25 mouse cellular contexts compared by ENCODE assay signal in genomic region chr7:67906358-67906757, GRCm38 (mm10).
"Had no signal": no experiment of that assay in that cellular context is flagged by ENCODE, and none has a peak within 500 bp of the region (broad histone marks: within the 10 kb centered on the region; RNA-seq: fewer than 3 reads in every experiment).

No protein-coding gene starts in this region.

- H3K27me3 ChIP-seq: heart, embryonic 13.5 days; heart, embryonic 15.5 days; hindbrain, embryonic 12.5 days; intestine, embryonic 15.5 days; limb, embryonic 13.5 days; limb, embryonic 15.5 days; liver, embryonic 12.5 days had no signal

- H3K4me1 ChIP-seq: liver, embryonic 12.5 days had no signal

- ATAC-seq: hindbrain, embryonic 16.5 days; inflammation-experienced regulatory T-cells, adult 6 months; intestine, embryonic 15.5 days; intestine, postnatal 0 days; liver, embryonic 12.5 days had no signal

- H3K4me3 ChIP-seq: heart, adult 2 months; heart, embryonic 13.5 days; heart, embryonic 15.5 days; hindbrain, embryonic 10.5 days; hindbrain, embryonic 12.5 days; intestine, embryonic 15.5 days; layer of hippocampus, adult 2 months; limb, embryonic 13.5 days; limb, embryonic 15.5 days; liver, embryonic 12.5 days had no signal

- H3K27ac ChIP-seq: heart, adult 2 months; heart, embryonic 13.5 days; heart, embryonic 15.5 days; hindbrain, embryonic 10.5 days; hindbrain, embryonic 12.5 days; hindbrain, embryonic 14.5 days; intestine, embryonic 15.5 days; layer of hippocampus, adult 2 months; limb, embryonic 13.5 days; limb, embryonic 15.5 days; liver, embryonic 12.5 days had no signal

- H3K9ac ChIP-seq: heart, embryonic 13.5 days; heart, embryonic 15.5 days; hindbrain, embryonic 12.5 days; hindbrain, embryonic 14.5 days; intestine, embryonic 15.5 days; limb, embryonic 13.5 days; limb, embryonic 15.5 days; liver, embryonic 12.5 days had no signal

- H3K9me3 ChIP-seq: heart, embryonic 13.5 days; heart, embryonic 15.5 days; hindbrain, embryonic 10.5 days; hindbrain, embryonic 12.5 days; intestine, embryonic 15.5 days; limb, embryonic 13.5 days; limb, embryonic 15.5 days; liver, embryonic 12.5 days had no signal

- DNase-seq: gastrocnemius, postnatal 14 days; gastrocnemius, postnatal 36 days; heart, adult 2 months; heart, postnatal 14 days; heart, postnatal 36 days; kidney, adult 18-20 months; kidney, adult 8-10 months; kidney, postnatal 10 days; kidney, postnatal 25 days; kidney, postnatal 4 days; left cerebral cortex, postnatal 4 days had no signal

- H3K4me2 ChIP-seq: heart, embryonic 11.5 days; heart, embryonic 13.5 days; heart, embryonic 15.5 days; hindbrain, embryonic 12.5 days; hindbrain, embryonic 14.5 days; intestine, embryonic 15.5 days; limb, embryonic 13.5 days; limb, embryonic 15.5 days; liver, embryonic 12.5 days had no signal

- H3K36me3 ChIP-seq: heart, embryonic 13.5 days; heart, embryonic 15.5 days; hindbrain, embryonic 10.5 days; hindbrain, embryonic 12.5 days; intestine, embryonic 15.5 days; limb, embryonic 13.5 days; limb, embryonic 15.5 days; liver, embryonic 12.5 days had no signal
